Mouse (Mus musculus) stomach, embryonic 15.5 days (tissue): ENCODE data around the gene Rap2a. TPM values are rescaled to one million over a fixed set of nuclear protein-coding genes. Genes with fewer than 3 reads are reported as not detected.

Experiments
- ATAC-seq: fragments of 200-750 bp; cut with Nextera tagmentation; 2 replicates; pipeline ENCODE4 v1.8.0; 2017; ENCODE audit warnings: low read depth, moderate number of reproducible peaks, moderate TSS enrichment; ENCODE audit not compliant: insufficient read depth, low FRiP score
- H3K27ac ChIP-seq: fragments of 300-500 bp; sonication (generic); 2 replicates; pipeline ENCODE4 v1.5.1; 2015; ENCODE audit warnings: mild to moderate bottlenecking, inconsistent platforms
- H3K27me3 ChIP-seq: fragments of 300-500 bp; sonication (generic); replicated peaks from 2 replicates; pipeline ENCODE4 v1.6.1; 2015; ENCODE audit warnings: inconsistent platforms
- H3K36me3 ChIP-seq: fragments of 300-500 bp; sonication (generic); 2 replicates; pipeline ENCODE4 v1.6.1; 2015; ENCODE audit warnings: inconsistent platforms
- H3K4me1 ChIP-seq: fragments of 300-500 bp; sonication (generic); 2 replicates; pipeline ENCODE4 v1.6.1; 2015; ENCODE audit warnings: inconsistent platforms
- H3K4me2 ChIP-seq: fragments of 300-500 bp; sonication (generic); 2 replicates; pipeline ENCODE4 v1.6.1; 2015; ENCODE audit warnings: mild to moderate bottlenecking, inconsistent platforms
- H3K4me3 ChIP-seq: fragments of 300-500 bp; sonication (generic); replicated peaks from 2 replicates; pipeline ENCODE4 v1.5.1; 2015; ENCODE audit warnings: inconsistent platforms
- H3K9ac ChIP-seq: fragments of 300-500 bp; sonication (generic); 2 replicates; pipeline ENCODE4 v1.6.1; 2015; ENCODE audit warnings: inconsistent platforms
- H3K9me3 ChIP-seq: fragments of 300-500 bp; sonication (generic); 2 replicates; pipeline ENCODE4 v1.6.1; 2016; ENCODE audit warnings: inconsistent platforms
- WGBS: fragments of 180-500 bp; shearing (Covaris S2); methylation state at CpG from one replicate; pipeline ENCODE4 v1.1.7; 2015; 5-methylcytosine and 5-hydroxymethylcytosine counted together
- polyA plus RNA-seq: library from polyadenylated mRNA; unstranded; fragments of >200 nt; fragmentation: Nextera tagmentation; extraction: Ambion mirVana; gene quantifications from 2 replicates; pipeline ENCODE4 v1.2.1, GENCODE M21; 2015

Gene Rap2a
- polyA plus RNA-seq, 1 experiment from 2014 or later, result 21.0 TPM

DNA sequence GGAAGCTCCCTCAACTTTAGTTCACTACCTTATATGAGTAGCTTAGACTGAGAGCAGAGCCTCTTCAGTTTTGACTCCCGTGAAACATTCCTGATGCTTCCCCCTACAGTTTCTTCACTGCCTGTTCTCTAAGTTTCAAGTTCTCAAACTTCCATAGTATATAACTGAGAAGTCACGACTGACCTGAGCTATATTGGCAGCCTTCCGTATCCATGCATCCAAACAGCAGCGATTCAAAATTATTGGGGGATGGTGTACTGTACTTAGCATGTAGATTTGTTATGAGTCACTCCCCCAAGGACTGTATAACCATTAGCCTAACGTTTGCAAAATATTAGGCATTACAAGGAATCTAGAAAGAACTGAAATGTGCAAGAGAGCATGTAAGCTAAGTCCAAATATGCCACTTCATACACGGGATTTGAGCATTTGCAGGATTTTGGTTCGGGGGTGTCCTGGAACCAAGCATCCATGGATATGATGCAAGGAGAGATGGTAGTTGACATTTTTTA lies 2.0 kb upstream of the Rap2a start:
- Histone ChIP-seq H3K27me3 (no peaks in the 10 kb centered on the region), H3K4me1 (no peaks in the 10 kb centered on the region), H3K9me3 (no peaks in the 10 kb centered on the region), H3K4me3 (no peak overlapping the region), H3K4me2 (peak overlapping the region; percentile 52; the same call in 1 of the 2 replicates), H3K36me3 (no peaks in the 10 kb centered on the region), H3K9ac (no peak overlapping the region), H3K27ac (no peak overlapping the region)
- ATAC-seq, result no peak
- 64% methylated on average over 7 of the region's 7 CpGs for WGBS

- peak overlapping the region; percentile 52 for H3K4me2 ChIP-seq
- no peaks in the 10 kb centered on the region for H3K4me1 ChIP-seq
- peak overlapping the region; percentile 87 for H3K4me3 ChIP-seq
- H3K9ac ChIP-seq, result peak overlapping the region; percentile 50; the same call in 1 of the 2 replicates
- under 1% methylated on average over 46 of the region's 46 CpGs for WGBS
- H3K9me3 ChIP-seq, result no peaks in the 10 kb centered on the region
- no peaks in the 10 kb centered on the region for H3K27me3 ChIP-seq
- peak overlapping the region; percentile 96 for H3K27ac ChIP-seq
- no peaks in the 10 kb centered on the region for H3K36me3 ChIP-seq
- ATAC-seq, result peak; percentile 95
These were observed 809 bp upstream of the Rap2a start for GRCm38 (mm10) chr14:120477288-120477981.

DNA sequence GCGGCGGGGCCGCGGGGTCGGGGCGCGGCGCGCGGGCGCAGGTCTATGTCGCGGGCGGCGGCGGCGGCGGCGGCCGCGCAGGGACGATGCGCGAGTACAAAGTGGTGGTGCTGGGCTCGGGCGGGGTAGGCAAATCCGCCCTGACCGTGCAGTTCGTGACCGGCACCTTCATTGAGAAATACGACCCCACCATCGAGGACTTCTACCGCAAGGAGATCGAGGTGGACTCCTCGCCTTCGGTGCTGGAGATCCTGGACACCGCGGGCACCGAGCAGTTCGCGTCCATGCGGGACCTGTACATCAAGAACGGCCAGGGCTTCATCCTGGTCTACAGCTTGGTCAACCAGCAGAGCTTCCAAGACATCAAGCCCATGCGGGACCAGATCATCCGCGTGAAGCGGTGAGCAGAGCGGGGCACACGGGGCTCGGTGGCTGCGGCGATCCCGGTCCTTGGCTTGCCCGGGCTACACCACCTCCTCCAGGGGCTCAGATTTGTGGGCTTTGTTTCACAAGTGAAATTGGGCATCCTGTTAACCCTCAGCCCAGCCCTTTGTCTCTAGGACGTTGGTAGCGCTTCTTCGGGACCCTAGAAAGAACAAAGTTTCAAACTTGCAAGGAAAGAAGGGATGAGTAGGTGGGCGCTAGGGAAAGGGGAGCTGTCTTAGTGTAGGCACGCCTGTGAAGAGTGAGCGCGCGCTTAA lies 547 bp downstream of the Rap2a start:
- Histone ChIP-seq H3K4me1 (no peaks in the 10 kb centered on the region), H3K27me3 (no peaks in the 10 kb centered on the region), H3K9ac (peak overlapping the region; percentile 93), H3K9me3 (no peaks in the 10 kb centered on the region), H3K4me2 (peak overlapping the region; percentile 82), H3K4me3 (peak overlapping the region; percentile 87), H3K36me3 (no peaks in the 10 kb centered on the region), H3K27ac (peak overlapping the region; percentile 96)
- peak; percentile 2 for ATAC-seq
- under 1% methylated on average over 62 of the region's 62 CpGs for WGBS

- Histone ChIP-seq H3K27me3 (no peaks in the 10 kb centered on the region), H3K4me1 (no peaks in the 10 kb centered on the region), H3K36me3 (no peaks in the 10 kb centered on the region), H3K9ac (no peak overlapping the region), H3K27ac (no peak overlapping the region), H3K4me3 (peak overlapping the region; percentile 16), H3K9me3 (no peaks in the 10 kb centered on the region), H3K4me2 (peak overlapping the region; percentile 39)
- no peak for ATAC-seq
- 79% methylated on average over 8 of the region's 8 CpGs for WGBS
These were observed 2.2 kb downstream of the Rap2a start for GRCm38 (mm10) chr14:120480341-120480900.

DNA sequence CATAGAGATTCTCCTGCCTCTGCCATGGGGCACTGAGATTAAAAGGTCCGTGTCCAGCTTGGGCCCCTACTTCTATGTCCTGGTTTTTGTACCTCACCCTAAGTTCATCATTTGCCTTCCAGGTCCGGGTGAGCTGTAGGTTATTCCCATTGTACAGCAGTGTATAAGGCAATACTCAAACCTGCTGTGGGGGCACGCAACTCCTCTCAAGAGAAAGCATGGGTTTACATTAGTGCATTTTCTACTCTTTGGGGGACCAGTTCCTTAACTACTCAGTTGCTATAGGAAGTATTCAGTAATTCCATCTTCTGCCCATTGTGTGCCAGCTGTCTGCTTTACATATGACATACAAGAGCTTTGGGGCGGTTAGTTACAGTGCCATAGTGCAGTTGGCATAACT lies 2.7 kb downstream of the Rap2a start:
- no peak overlapping the region for H3K4me3 ChIP-seq
- 90% methylated on average over 4 of the region's 4 CpGs for WGBS
- H3K27me3 ChIP-seq, result no peaks in the 10 kb centered on the region
- peak overlapping the region; percentile 11; the same call in 1 of the 2 replicates for H3K4me2 ChIP-seq
- no peak overlapping the region for H3K9ac ChIP-seq
- no peak for ATAC-seq
- no peaks in the 10 kb centered on the region for H3K9me3 ChIP-seq
- no peaks in the 10 kb centered on the region for H3K4me1 ChIP-seq
- H3K36me3 ChIP-seq, result no peaks in the 10 kb centered on the region
- no peak overlapping the region for H3K27ac ChIP-seq

- H3K4me3 ChIP-seq, result no peak overlapping the region
- no peaks in the 10 kb centered on the region for H3K36me3 ChIP-seq
- no peak overlapping the region for H3K9ac ChIP-seq
- 89% methylated on average over 5 of the region's 5 CpGs for WGBS
- no peak overlapping the region for H3K4me2 ChIP-seq
- H3K27ac ChIP-seq, result no peak overlapping the region
- no peaks in the 10 kb centered on the region for H3K4me1 ChIP-seq
- no peak for ATAC-seq
- H3K9me3 ChIP-seq, result no peaks in the 10 kb centered on the region
- no peaks in the 10 kb centered on the region for H3K27me3 ChIP-seq
These were observed 6.3 kb downstream of the Rap2a start for GRCm38 (mm10) chr14:120484561-120484960.

- Histone ChIP-seq H3K27me3 (no peaks in the 10 kb centered on the region), H3K9me3 (no peaks in the 10 kb centered on the region), H3K4me3 (no peak overlapping the region), H3K4me1 (no peaks in the 10 kb centered on the region; the same call in 1 of the 2 replicates), H3K27ac (no peak overlapping the region), H3K36me3 (no peaks in the 10 kb centered on the region), H3K9ac (no peak overlapping the region), H3K4me2 (no peak overlapping the region)
- whole genome bisulfite sequencing, result 29% methylated on average over 5 of the region's 5 CpGs
- no peak for ATAC-seq
These were observed 18.0 kb downstream of the Rap2a start for GRCm38 (mm10) chr14:120496284-120496683.

DNA sequence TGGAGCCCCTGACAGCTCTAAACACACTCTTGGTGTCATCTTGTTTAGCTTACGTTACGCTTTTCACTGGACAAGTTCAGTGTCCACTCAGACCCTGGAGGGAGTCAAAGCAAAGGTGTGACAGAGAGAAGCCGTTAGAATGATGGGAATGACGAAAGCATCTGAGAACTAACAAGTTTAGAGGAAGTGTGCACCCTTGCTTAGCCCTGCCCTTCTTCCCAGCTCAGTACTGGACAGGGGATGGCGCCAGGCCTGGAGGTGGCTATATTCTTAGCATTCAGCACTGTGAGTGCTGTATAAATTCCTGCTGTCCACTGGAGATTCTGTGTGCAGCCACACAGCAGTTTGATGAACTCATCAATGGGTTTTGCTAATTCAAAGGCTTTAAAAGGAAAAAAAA lies 18.6 kb downstream of the Rap2a start:
- H3K4me1 ChIP-seq, result no peaks in the 10 kb centered on the region; the same call in 1 of the 2 replicates
- WGBS, result 67% methylated on average over 5 of the region's 5 CpGs
- no peak overlapping the region for H3K4me2 ChIP-seq
- no peak overlapping the region for H3K27ac ChIP-seq
- no peaks in the 10 kb centered on the region for H3K9me3 ChIP-seq
- H3K27me3 ChIP-seq, result no peaks in the 10 kb centered on the region
- no peaks in the 10 kb centered on the region for H3K36me3 ChIP-seq
- no peak for ATAC-seq
- no peak overlapping the region for H3K9ac ChIP-seq
- no peak overlapping the region for H3K4me3 ChIP-seq

DNA sequence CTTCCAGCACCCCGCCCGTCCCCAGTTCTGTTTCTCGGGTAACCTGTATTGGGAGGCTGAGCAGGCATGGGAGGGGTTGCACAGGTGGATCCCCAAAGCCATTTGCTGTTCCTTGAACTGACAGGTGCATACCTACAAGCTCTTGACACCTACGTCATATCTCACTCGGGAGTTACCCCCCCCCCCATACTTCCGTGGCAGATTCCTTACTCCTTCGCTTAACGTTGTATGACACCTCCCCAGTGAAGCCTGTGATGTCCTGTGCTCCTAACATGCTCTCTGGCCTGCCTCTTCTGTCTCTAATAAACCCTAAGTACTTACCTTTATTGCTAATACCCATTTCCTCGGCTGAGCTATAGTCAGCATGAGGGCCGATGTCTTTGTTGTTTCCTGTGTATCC lies 20.9 kb downstream of the Rap2a start:
- peaks cover 5% of the 10 kb centered on the region; the same call in 1 of the 2 replicates for H3K36me3 ChIP-seq
- H3K4me2 ChIP-seq, result no peak overlapping the region
- no peak overlapping the region for H3K4me3 ChIP-seq
- no peaks in the 10 kb centered on the region; the same call in 1 of the 2 replicates for H3K4me1 ChIP-seq
- H3K27me3 ChIP-seq, result no peaks in the 10 kb centered on the region
- no peaks in the 10 kb centered on the region for H3K9me3 ChIP-seq
- no peak overlapping the region for H3K9ac ChIP-seq
- H3K27ac ChIP-seq, result no peak overlapping the region
- 92% methylated on average over 10 of the region's 10 CpGs for WGBS
- ATAC-seq, result no peak

GRCm38 (mm10) chr14:120499601-120500000 lies 21.4 kb downstream of the Rap2a start:
- 91% methylated on average over 6 of the region's 6 CpGs for WGBS
- no peak overlapping the region for H3K4me3 ChIP-seq
- H3K27me3 ChIP-seq, result no peaks in the 10 kb centered on the region
- no peak overlapping the region for H3K27ac ChIP-seq
- no peaks in the 10 kb centered on the region; the same call in 1 of the 2 replicates for H3K4me1 ChIP-seq
- ATAC-seq, result no peak
- H3K4me2 ChIP-seq, result no peak overlapping the region
- no peaks in the 10 kb centered on the region for H3K9me3 ChIP-seq
- H3K36me3 ChIP-seq, result peaks cover 9% of the 10 kb centered on the region; the same call in 1 of the 2 replicates
- no peak overlapping the region for H3K9ac ChIP-seq

- WGBS, result 83% methylated on average over 12 of the region's 12 CpGs
- H3K27ac ChIP-seq, result no peak overlapping the region
- no peaks in the 10 kb centered on the region for H3K9me3 ChIP-seq
- H3K4me2 ChIP-seq, result no peak overlapping the region
- H3K4me3 ChIP-seq, result no peak overlapping the region
- H3K9ac ChIP-seq, result no peak overlapping the region
- H3K4me1 ChIP-seq, result no peaks in the 10 kb centered on the region; the same call in 1 of the 2 replicates
- H3K36me3 ChIP-seq, result peaks cover 9% of the 10 kb centered on the region; the same call in 1 of the 2 replicates
- H3K27me3 ChIP-seq, result no peaks in the 10 kb centered on the region
- no peak for ATAC-seq
These were observed 21.8 kb downstream of the Rap2a start for GRCm38 (mm10) chr14:120500021-120500560.
